Mouse (Mus musculus): ENCODE data around the gene Gpx8. TPM values are rescaled to one million over a fixed set of nuclear protein-coding genes. Genes with fewer than 3 reads are reported as not detected.

Gene Gpx8
- 98.0 and 103 TPM in 2 replicates for polyA plus RNA-seq (2015; fragmentation: Nextera tagmentation; extraction: Ambion mirVana)

DNA sequence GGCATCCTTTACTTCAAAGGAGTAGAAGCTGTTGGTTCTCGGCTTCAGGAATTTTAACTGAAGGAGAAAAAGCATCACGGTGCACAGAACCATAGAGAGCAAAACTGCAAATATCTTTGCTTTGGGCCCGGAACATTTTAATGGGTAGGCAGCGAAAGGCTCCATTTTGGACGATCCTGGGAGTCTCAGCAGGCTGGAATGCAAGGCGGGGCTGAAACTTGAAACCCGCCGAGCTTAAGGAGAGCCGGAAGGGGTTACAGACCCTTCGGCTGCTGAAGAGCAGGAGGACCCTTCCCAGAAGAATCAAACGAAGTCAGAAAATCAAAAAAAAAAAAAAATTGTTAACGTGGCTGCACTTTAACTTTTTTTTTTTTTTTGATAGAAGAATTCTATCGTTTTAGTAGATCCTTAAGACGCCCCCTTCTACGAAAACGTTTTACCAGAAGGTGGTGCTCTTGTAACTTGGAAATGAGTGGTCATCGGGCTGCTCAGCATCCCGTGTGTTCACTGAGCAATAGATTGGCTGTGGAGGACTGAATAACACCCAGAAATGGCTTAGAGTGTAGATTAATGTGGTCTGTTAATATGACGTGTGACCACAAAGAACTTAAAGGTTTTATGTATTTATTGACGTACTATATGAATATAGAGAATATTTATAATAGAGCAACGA lies at the start of gene Gpx8:
Gene Gpx8 (minus strand): TSS at position 200 of the 673 bp plus-strand sequence.
- WGBS, result 4% methylated on average over 21 of the region's 21 CpGs
- H3K4me3 ChIP-seq (ENCODE audit: low read length), result peak within 1 kb of the TSS; percentile 74
- peak within 1 kb of the TSS; percentile 73 for H3K4me2 ChIP-seq (ENCODE audit: low read depth, low read length)
- peak within 1 kb of the TSS; percentile 76 for H3K9ac ChIP-seq (ENCODE audit: low read length)
- H3K27me3 ChIP-seq (ENCODE audit: control insufficient read depth, insufficient read depth, low read length), result no peaks in the 10 kb centered on the region
- H3K27ac ChIP-seq (ENCODE audit: low read length), result peak within 1 kb of the TSS; percentile 63
- peaks cover 5% of the 10 kb centered on the region; the same call in 1 of the 2 replicates for H3K36me3 ChIP-seq (ENCODE audit: control insufficient read depth, insufficient read depth)
- H3K4me1 ChIP-seq (ENCODE audit: control insufficient read depth, insufficient read depth, low read length), result peaks cover 7% of the 10 kb centered on the region
- H3K9me3 ChIP-seq (replicated peaks; ENCODE audit: control insufficient read depth, low read length), result no peaks in the 10 kb centered on the region
- peak; percentile 81 for ATAC-seq (replicated peaks; ENCODE audit: extremely low read depth, insufficient read depth, low FRiP score)

GRCm38 (mm10) chr13:113094618-113095017 lies 48.4 kb upstream of the Gpx8 start:
- WGBS, result 57% methylated on average over 1 of the region's 1 CpGs
- no peaks in the 10 kb centered on the region for H3K9me3 ChIP-seq (replicated peaks; ENCODE audit: control insufficient read depth, low read length)
- no peak overlapping the region for H3K4me3 ChIP-seq (ENCODE audit: low read length)
- H3K27me3 ChIP-seq (ENCODE audit: control insufficient read depth, insufficient read depth, low read length), result no peaks in the 10 kb centered on the region
- ATAC-seq (replicated peaks; ENCODE audit: extremely low read depth, insufficient read depth, low FRiP score), result no peak
- H3K4me1 ChIP-seq (ENCODE audit: control insufficient read depth, insufficient read depth, low read length), result no peaks in the 10 kb centered on the region
- H3K4me2 ChIP-seq (ENCODE audit: low read depth, low read length), result no peak overlapping the region
- H3K9ac ChIP-seq (ENCODE audit: low read length), result no peak overlapping the region
- H3K36me3 ChIP-seq (ENCODE audit: control insufficient read depth, insufficient read depth), result no peaks in the 10 kb centered on the region
- H3K27ac ChIP-seq (ENCODE audit: low read length), result no peak overlapping the region

- no peak overlapping the region; the same call in 1 of the 2 replicates for H3K4me2 ChIP-seq (ENCODE audit: low read depth, low read length)
- H3K27me3 ChIP-seq (ENCODE audit: control insufficient read depth, insufficient read depth, low read length), result no peaks in the 10 kb centered on the region
- no peaks in the 10 kb centered on the region for H3K4me1 ChIP-seq (ENCODE audit: control insufficient read depth, insufficient read depth, low read length)
- no peak for ATAC-seq (replicated peaks; ENCODE audit: extremely low read depth, insufficient read depth, low FRiP score)
- H3K27ac ChIP-seq (ENCODE audit: low read length), result no peak overlapping the region
- no peak overlapping the region for H3K9ac ChIP-seq (ENCODE audit: low read length)
- no peaks in the 10 kb centered on the region for H3K9me3 ChIP-seq (replicated peaks; ENCODE audit: control insufficient read depth, low read length)
- WGBS, result 46% methylated on average over 8 of the region's 8 CpGs
- no peaks in the 10 kb centered on the region for H3K36me3 ChIP-seq (ENCODE audit: control insufficient read depth, insufficient read depth)
- no peak overlapping the region for H3K4me3 ChIP-seq (ENCODE audit: low read length)
These were observed 44.3 kb upstream of the Gpx8 start for GRCm38 (mm10) chr13:113090489-113090888.

DNA sequence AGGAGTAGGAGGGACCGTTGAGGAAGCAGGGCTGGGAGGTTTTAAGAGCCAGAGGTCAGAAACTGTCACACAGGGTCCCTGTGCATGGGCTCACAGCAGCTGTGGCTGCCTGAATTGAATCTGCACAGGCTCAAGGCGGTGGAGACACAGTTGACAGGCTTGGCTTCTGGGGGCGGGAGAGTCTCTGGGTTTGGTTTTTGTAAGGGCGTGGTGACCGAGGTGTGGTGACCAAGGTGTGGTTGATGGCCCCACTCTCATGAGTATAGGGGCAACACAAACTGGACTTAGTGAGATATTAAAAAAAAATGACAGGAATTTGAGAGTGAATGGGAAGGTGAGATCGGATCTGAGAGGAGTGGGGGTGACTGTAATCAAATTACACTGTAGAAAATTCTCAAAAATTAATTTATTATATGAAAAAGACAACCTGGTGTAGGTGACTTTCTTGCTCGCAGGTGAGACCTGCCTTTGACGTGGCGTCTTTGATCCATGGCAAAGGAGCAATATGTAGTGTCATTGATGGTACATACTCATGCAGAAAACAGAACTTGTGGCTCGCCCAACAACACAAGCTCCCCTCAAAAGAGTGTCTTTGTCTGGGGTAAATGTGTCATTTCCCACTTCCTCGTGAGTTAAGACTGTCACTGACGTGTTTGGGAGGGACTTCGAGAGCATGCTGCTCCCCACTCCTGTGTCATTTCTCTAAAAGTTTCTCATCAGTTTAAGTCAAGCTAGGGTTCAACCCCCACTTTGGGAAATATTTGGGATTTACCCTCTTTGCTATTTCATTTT lies 41.2 kb upstream of the Gpx8 start:
- 69% methylated on average over 13 of the region's 13 CpGs for WGBS
- H3K27ac ChIP-seq (ENCODE audit: low read length), result no peak overlapping the region
- 0 out of 2 replicates have a peak, but pooled peaks have one; percentile 28 for ATAC-seq (replicated peaks; ENCODE audit: extremely low read depth, insufficient read depth, low FRiP score)
- H3K27me3 ChIP-seq (ENCODE audit: control insufficient read depth, insufficient read depth, low read length), result no peaks in the 10 kb centered on the region
- H3K36me3 ChIP-seq (ENCODE audit: control insufficient read depth, insufficient read depth), result no peaks in the 10 kb centered on the region
- no peak overlapping the region for H3K4me3 ChIP-seq (ENCODE audit: low read length)
- no peak overlapping the region for H3K9ac ChIP-seq (ENCODE audit: low read length)
- H3K4me1 ChIP-seq (ENCODE audit: control insufficient read depth, insufficient read depth, low read length), result 0 out of 2 replicates have a peak, but pooled peaks cover 2% of the 10 kb centered on the region
- H3K9me3 ChIP-seq (replicated peaks; ENCODE audit: control insufficient read depth, low read length), result no peaks in the 10 kb centered on the region
- no peak overlapping the region for H3K4me2 ChIP-seq (ENCODE audit: low read depth, low read length)

DNA sequence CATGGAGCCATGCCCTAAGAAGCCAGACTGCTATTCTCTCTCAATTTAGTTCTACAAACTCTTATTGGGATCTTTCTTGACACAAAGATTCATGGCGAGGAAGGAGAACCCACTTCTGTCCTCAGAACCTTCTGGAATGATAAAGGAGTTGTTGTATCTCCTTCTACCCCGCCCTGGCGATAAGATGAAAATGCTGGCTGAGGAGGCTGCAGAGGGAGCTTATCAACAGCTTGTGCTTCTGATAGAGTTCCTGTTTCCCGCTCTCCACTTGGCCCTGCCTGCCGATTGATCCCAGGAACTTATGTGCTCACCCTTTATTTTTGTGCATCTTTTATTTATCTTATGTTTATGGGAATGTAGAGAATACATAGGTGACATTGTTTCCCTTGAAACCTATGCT lies 38.5 kb upstream of the Gpx8 start:
- no peaks in the 10 kb centered on the region for H3K36me3 ChIP-seq (ENCODE audit: control insufficient read depth, insufficient read depth)
- H3K4me3 ChIP-seq (ENCODE audit: low read length), result no peak overlapping the region
- H3K4me2 ChIP-seq (ENCODE audit: low read depth, low read length), result no peak overlapping the region
- no peak for ATAC-seq (replicated peaks; ENCODE audit: extremely low read depth, insufficient read depth, low FRiP score)
- no peaks in the 10 kb centered on the region for H3K27me3 ChIP-seq (ENCODE audit: control insufficient read depth, insufficient read depth, low read length)
- H3K9me3 ChIP-seq (replicated peaks; ENCODE audit: control insufficient read depth, low read length), result no peaks in the 10 kb centered on the region
- H3K4me1 ChIP-seq (ENCODE audit: control insufficient read depth, insufficient read depth, low read length), result 0 out of 2 replicates have a peak, but pooled peaks cover 2% of the 10 kb centered on the region
- 22% methylated on average over 5 of the region's 5 CpGs for whole genome bisulfite sequencing
- no peak overlapping the region for H3K27ac ChIP-seq (ENCODE audit: low read length)
- no peak overlapping the region for H3K9ac ChIP-seq (ENCODE audit: low read length)

DNA sequence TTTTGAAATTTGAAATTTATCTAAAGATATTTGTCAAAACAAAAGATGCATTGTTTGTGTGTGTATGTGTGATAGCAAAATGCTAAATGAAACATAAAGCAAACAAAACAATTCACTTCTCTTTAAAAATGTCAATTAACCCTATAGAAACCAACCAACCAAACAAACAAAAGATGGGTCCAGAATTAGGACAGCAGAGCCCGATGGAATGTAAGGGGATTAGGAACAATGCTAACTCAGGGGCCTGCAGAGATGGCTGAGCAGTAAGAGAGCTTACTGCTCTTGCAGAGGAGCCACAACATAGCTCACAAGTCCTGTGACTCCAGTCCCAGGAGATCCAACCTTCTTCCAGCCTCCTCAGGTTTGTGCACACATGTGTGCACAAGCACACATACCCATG lies 35.9 kb upstream of the Gpx8 start:
- Histone ChIP-seq H3K4me3 (ENCODE audit: low read length) (no peak overlapping the region), H3K27ac (ENCODE audit: low read length) (no peak overlapping the region), H3K27me3 (ENCODE audit: control insufficient read depth, insufficient read depth, low read length) (no peaks in the 10 kb centered on the region), H3K9me3 (replicated peaks; ENCODE audit: control insufficient read depth, low read length) (no peaks in the 10 kb centered on the region), H3K4me2 (ENCODE audit: low read depth, low read length) (no peak overlapping the region), H3K4me1 (ENCODE audit: control insufficient read depth, insufficient read depth, low read length) (0 out of 2 replicates have a peak, but pooled peaks cover 2% of the 10 kb centered on the region), H3K36me3 (ENCODE audit: control insufficient read depth, insufficient read depth) (no peaks in the 10 kb centered on the region), H3K9ac (ENCODE audit: low read length) (no peak overlapping the region)
- 73% methylated on average over 1 of the region's 1 CpGs for WGBS
- no peak for ATAC-seq (replicated peaks; ENCODE audit: extremely low read depth, insufficient read depth, low FRiP score)

DNA sequence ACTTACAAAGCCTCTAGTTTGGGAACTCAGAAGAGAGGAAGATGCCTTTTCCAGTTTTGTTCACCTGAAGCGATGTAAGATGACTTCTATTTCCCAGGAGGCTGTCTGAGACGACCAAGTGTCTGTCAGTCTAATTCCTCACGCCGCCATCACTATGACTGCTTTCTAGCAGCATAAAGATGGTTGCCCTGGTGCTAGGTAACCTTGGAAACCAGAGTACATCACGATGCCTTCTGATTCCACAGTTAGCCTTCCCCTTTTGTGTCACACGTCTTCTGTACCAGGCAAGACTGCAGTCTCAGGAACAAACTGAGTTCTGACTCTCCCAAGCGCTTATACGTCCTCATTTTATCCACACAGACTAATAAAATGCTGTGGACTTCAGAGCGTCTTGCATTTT lies 32.8 kb upstream of the Gpx8 start:
- WGBS, result 79% methylated on average over 9 of the region's 9 CpGs
- H3K27me3 ChIP-seq (ENCODE audit: control insufficient read depth, insufficient read depth, low read length), result no peaks in the 10 kb centered on the region
- no peak overlapping the region for H3K4me2 ChIP-seq (ENCODE audit: low read depth, low read length)
- no peaks in the 10 kb centered on the region for H3K36me3 ChIP-seq (ENCODE audit: control insufficient read depth, insufficient read depth)
- H3K27ac ChIP-seq (ENCODE audit: low read length), result no peak overlapping the region
- no peak overlapping the region for H3K4me3 ChIP-seq (ENCODE audit: low read length)
- H3K9me3 ChIP-seq (replicated peaks; ENCODE audit: control insufficient read depth, low read length), result no peaks in the 10 kb centered on the region
- H3K4me1 ChIP-seq (ENCODE audit: control insufficient read depth, insufficient read depth, low read length), result no peaks in the 10 kb centered on the region
- no peak for ATAC-seq (replicated peaks; ENCODE audit: extremely low read depth, insufficient read depth, low FRiP score)
- H3K9ac ChIP-seq (ENCODE audit: low read length), result no peak overlapping the region

DNA sequence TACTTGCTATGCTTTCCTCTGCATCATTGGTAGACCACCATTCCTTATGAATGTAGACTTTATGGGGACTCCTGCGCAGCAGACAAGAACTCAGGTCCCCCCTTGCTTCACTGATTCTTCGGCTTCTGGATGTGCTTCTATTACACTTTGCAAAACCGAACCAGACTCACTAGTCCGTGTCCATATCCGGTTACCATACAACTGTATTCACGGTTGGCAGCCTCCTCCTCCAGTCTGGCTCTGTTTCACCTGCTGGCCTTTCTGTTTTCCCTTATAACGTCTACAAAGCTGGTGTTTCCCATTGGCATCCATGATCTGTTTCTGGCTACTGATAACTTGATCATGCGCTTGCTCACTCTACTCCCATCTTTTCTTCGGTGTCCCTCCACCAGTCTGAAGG lies 18.3 kb upstream of the Gpx8 start:
- no peaks in the 10 kb centered on the region for H3K36me3 ChIP-seq (ENCODE audit: control insufficient read depth, insufficient read depth)
- no peak overlapping the region for H3K27ac ChIP-seq (ENCODE audit: low read length)
- no peak overlapping the region for H3K4me2 ChIP-seq (ENCODE audit: low read depth, low read length)
- 83% methylated on average over 9 of the region's 9 CpGs for WGBS
- no peaks in the 10 kb centered on the region for H3K27me3 ChIP-seq (ENCODE audit: control insufficient read depth, insufficient read depth, low read length)
- H3K9me3 ChIP-seq (replicated peaks; ENCODE audit: control insufficient read depth, low read length), result no peaks in the 10 kb centered on the region
- H3K4me1 ChIP-seq (ENCODE audit: control insufficient read depth, insufficient read depth, low read length), result no peaks in the 10 kb centered on the region
- H3K9ac ChIP-seq (ENCODE audit: low read length), result no peak overlapping the region
- no peak overlapping the region for H3K4me3 ChIP-seq (ENCODE audit: low read length)
- ATAC-seq (replicated peaks; ENCODE audit: extremely low read depth, insufficient read depth, low FRiP score), result no peak

DNA sequence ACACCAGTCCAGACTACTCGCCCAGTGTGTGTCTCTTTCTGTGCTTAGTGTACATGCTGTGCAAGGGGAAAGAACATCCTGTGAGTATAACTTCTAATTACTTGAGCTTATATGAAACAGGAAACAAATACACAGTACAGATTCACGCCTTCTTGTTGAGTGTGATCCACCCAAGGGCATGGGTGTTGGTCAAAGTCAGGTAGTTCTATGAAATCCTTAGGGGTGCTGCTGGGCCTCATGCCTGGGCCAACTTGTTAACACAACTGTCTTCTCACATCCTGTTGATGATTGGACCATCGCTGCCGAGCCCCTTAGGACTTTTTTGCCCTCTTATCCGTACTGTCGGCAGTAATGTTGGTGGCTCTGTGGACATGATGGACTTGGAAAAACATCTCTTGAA lies 15.5 kb upstream of the Gpx8 start:
- no peaks in the 10 kb centered on the region for H3K27me3 ChIP-seq (ENCODE audit: control insufficient read depth, insufficient read depth, low read length)
- no peaks in the 10 kb centered on the region for H3K4me1 ChIP-seq (ENCODE audit: control insufficient read depth, insufficient read depth, low read length)
- H3K9me3 ChIP-seq (replicated peaks; ENCODE audit: control insufficient read depth, low read length), result no peaks in the 10 kb centered on the region
- no peak overlapping the region for H3K4me2 ChIP-seq (ENCODE audit: low read depth, low read length)
- H3K9ac ChIP-seq (ENCODE audit: low read length), result no peak overlapping the region
- no peak overlapping the region for H3K4me3 ChIP-seq (ENCODE audit: low read length)
- no peak overlapping the region for H3K27ac ChIP-seq (ENCODE audit: low read length)
- no peak for ATAC-seq (replicated peaks; ENCODE audit: extremely low read depth, insufficient read depth, low FRiP score)
- no peaks in the 10 kb centered on the region for H3K36me3 ChIP-seq (ENCODE audit: control insufficient read depth, insufficient read depth)
- 69% methylated on average over 6 of the region's 6 CpGs for WGBS

All from heart, embryonic 16.5 days (tissue).